Mouse (Mus musculus): ENCODE measurements around the gene Eomes. TPM values are rescaled to one million over a fixed set of nuclear protein-coding genes. Genes with fewer than 3 reads are reported as not detected.

Gene Eomes
- polyA plus RNA-seq, 1 experiment from 2014 or later = 0.42 TPM

GRCm38 (mm10) chr9:118479508-118480291 is 1.7 kb downstream of the Eomes start:
- Histone ChIP-seq H3K36me3 (replicated peaks; ENCODE audit: control insufficient read depth, insufficient read depth, low read depth, low read length) (no peaks in the 10 kb centered on the region), H3K27ac (replicated peaks; ENCODE audit: low read depth, low read length) (no peak overlapping the region), H3K9ac (replicated peaks; ENCODE audit: low read length) (no peak overlapping the region), H3K4me3 (ENCODE audit: low read depth, low read length) (no peak overlapping the region), H3K4me1 (ENCODE audit: control insufficient read depth, insufficient read depth, low read length) (peaks cover 5% of the 10 kb centered on the region), H3K27me3 (ENCODE audit: control insufficient read depth, insufficient read depth, low read length) (peaks cover 74% of the 10 kb centered on the region), H3K9me3 (replicated peaks; ENCODE audit: control insufficient read depth, low read length) (no peaks in the 10 kb centered on the region), H3K4me2 (ENCODE audit: low read depth, low read length) (no peak overlapping the region)
- 1% methylated on average over 23 of the region's 23 CpGs for WGBS
- DNase-seq (ENCODE audit: low spot score) = no peak
- ATAC-seq (replicated peaks; ENCODE audit: insufficient number of reproducible peaks, low FRiP score, low TSS enrichment, low read depth) = no peak

GRCm38 (mm10) chr9:118480292-118480690 is 2.3 kb downstream of the Eomes start:
- H3K9me3 ChIP-seq (replicated peaks; ENCODE audit: control insufficient read depth, low read length) = no peaks in the 10 kb centered on the region
- no peaks in the 10 kb centered on the region for H3K36me3 ChIP-seq (replicated peaks; ENCODE audit: control insufficient read depth, insufficient read depth, low read depth, low read length)
- no peak overlapping the region for H3K9ac ChIP-seq (replicated peaks; ENCODE audit: low read length)
- no peak overlapping the region for H3K27ac ChIP-seq (replicated peaks; ENCODE audit: low read depth, low read length)
- peaks cover 5% of the 10 kb centered on the region for H3K4me1 ChIP-seq (ENCODE audit: control insufficient read depth, insufficient read depth, low read length)
- H3K27me3 ChIP-seq (ENCODE audit: control insufficient read depth, insufficient read depth, low read length) = peaks cover 72% of the 10 kb centered on the region
- ATAC-seq (replicated peaks; ENCODE audit: insufficient number of reproducible peaks, low FRiP score, low TSS enrichment, low read depth) (no peak), DNase-seq (ENCODE audit: low spot score) (no peak)
- no peak overlapping the region for H3K4me2 ChIP-seq (ENCODE audit: low read depth, low read length)
- WGBS = 2% methylated on average over 14 of the region's 14 CpGs
- H3K4me3 ChIP-seq (ENCODE audit: low read depth, low read length) = no peak overlapping the region

DNA sequence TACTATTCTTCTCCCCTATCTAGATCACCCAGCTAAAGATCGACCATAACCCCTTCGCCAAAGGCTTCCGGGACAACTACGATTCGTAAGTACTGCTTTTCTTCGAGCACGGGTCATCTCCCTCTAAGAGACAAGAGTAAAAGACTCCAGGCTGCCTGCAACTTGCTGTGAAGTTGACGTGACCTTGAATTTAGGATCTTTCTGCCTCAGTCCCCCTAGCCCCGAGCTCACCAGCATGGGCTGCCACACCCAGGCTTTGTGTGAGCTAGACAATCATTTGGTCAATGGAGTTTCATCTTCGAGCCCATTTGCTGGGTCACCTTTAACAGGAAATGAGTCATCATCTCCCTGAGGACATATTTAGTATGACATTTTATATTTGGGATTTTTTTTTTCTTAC is 4.2 kb downstream of the Eomes start:
- ATAC-seq (replicated peaks; ENCODE audit: insufficient number of reproducible peaks, low FRiP score, low TSS enrichment, low read depth) = no peak
- no peak overlapping the region for H3K4me3 ChIP-seq (ENCODE audit: low read depth, low read length)
- WGBS = 74% methylated on average over 10 of the region's 10 CpGs
- no peak overlapping the region for H3K9ac ChIP-seq (replicated peaks; ENCODE audit: low read length)
- H3K4me2 ChIP-seq (ENCODE audit: low read depth, low read length) = no peak overlapping the region
- H3K9me3 ChIP-seq (replicated peaks; ENCODE audit: control insufficient read depth, low read length) = no peaks in the 10 kb centered on the region
- H3K4me1 ChIP-seq (ENCODE audit: control insufficient read depth, insufficient read depth, low read length) = peaks cover 5% of the 10 kb centered on the region
- no peaks in the 10 kb centered on the region for H3K36me3 ChIP-seq (replicated peaks; ENCODE audit: control insufficient read depth, insufficient read depth, low read depth, low read length)
- H3K27me3 ChIP-seq (ENCODE audit: control insufficient read depth, insufficient read depth, low read length) = peaks cover 76% of the 10 kb centered on the region
- H3K27ac ChIP-seq (replicated peaks; ENCODE audit: low read depth, low read length) = no peak overlapping the region
- no peak for DNase-seq (ENCODE audit: low spot score)

DNA sequence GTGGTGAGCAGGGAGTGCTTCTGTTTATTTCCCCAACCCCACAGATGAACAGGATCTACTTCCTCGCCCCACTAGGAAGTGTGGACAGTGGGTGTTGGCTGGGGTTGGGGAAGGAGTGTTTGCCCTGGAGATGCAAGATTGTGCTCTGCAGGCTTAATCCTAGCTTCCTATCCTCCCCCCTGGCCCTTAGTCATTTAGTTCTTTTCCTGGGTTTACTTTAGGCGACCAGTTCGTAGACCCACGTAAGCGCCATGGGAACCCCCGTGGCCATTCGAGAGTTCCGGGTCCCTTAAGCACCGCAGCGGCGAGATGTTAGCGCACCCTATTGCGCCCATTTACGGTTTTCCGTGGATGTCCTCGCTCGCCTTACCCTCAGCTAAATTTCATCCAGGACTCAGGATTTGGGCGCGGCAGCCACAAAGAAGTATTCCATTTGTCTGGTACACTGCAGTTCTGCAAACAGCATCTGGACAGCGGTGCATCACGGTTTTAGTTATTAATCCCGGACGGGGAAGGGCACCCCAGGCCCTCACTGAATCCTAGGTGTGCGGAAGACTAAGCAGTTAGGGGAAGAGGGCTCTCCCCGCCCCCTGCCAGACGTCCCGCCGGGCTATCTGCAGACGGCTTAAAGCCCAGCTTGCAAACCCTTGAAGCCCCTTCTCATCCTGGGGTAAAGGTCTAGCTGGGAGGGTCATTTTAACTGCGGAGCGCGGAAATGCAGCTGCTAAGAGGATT is 8.5 kb downstream of the Eomes start:
- Histone ChIP-seq H3K27me3 (ENCODE audit: control insufficient read depth, insufficient read depth, low read length) (peaks cover 54% of the 10 kb centered on the region), H3K27ac (replicated peaks; ENCODE audit: low read depth, low read length) (no peak overlapping the region), H3K9ac (replicated peaks; ENCODE audit: low read length) (no peak overlapping the region), H3K4me2 (ENCODE audit: low read depth, low read length) (no peak overlapping the region), H3K9me3 (replicated peaks; ENCODE audit: control insufficient read depth, low read length) (no peaks in the 10 kb centered on the region), H3K36me3 (replicated peaks; ENCODE audit: control insufficient read depth, insufficient read depth, low read depth, low read length) (no peaks in the 10 kb centered on the region), H3K4me1 (ENCODE audit: control insufficient read depth, insufficient read depth, low read length) (no peaks in the 10 kb centered on the region), H3K4me3 (ENCODE audit: low read depth, low read length) (no peak overlapping the region)
- no peak for DNase-seq (ENCODE audit: low spot score)
- ATAC-seq (replicated peaks; ENCODE audit: insufficient number of reproducible peaks, low FRiP score, low TSS enrichment, low read depth) = no peak
- under 1% methylated on average over 32 of the region's 32 CpGs for WGBS

DNA sequence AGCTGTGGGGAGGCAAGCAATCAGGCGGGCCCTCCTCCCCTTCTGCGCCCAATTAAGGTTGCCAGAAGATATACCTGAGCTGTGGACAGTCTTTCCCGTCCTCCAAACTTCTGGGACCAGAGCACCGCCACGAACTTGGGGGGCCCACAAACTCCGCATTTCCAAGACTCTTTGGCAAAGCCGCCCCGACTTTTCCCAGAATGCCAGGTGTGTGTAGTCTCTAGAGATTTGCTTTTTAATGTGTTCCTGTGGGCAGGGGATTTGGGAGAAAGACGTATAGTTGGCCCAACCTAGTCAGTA is 9.0 kb downstream of the Eomes start:
- no peaks in the 10 kb centered on the region for H3K4me1 ChIP-seq (ENCODE audit: control insufficient read depth, insufficient read depth, low read length)
- peaks cover 51% of the 10 kb centered on the region for H3K27me3 ChIP-seq (ENCODE audit: control insufficient read depth, insufficient read depth, low read length)
- DNase-seq (ENCODE audit: low spot score) = no peak
- no peak overlapping the region for H3K4me3 ChIP-seq (ENCODE audit: low read depth, low read length)
- no peak overlapping the region for H3K9ac ChIP-seq (replicated peaks; ENCODE audit: low read length)
- no peak for ATAC-seq (replicated peaks; ENCODE audit: insufficient number of reproducible peaks, low FRiP score, low TSS enrichment, low read depth)
- H3K27ac ChIP-seq (replicated peaks; ENCODE audit: low read depth, low read length) = no peak overlapping the region
- 1% methylated on average over 8 of the region's 9 CpGs for WGBS
- no peak overlapping the region; the same call in 1 of the 2 replicates for H3K4me2 ChIP-seq (ENCODE audit: low read depth, low read length)
- H3K9me3 ChIP-seq (replicated peaks; ENCODE audit: control insufficient read depth, low read length) = no peaks in the 10 kb centered on the region
- H3K36me3 ChIP-seq (replicated peaks; ENCODE audit: control insufficient read depth, insufficient read depth, low read depth, low read length) = no peaks in the 10 kb centered on the region

GRCm38 (mm10) chr9:118487636-118488035 is 9.6 kb downstream of the Eomes start:
- Histone ChIP-seq H3K27me3 (ENCODE audit: control insufficient read depth, insufficient read depth, low read length) (peaks cover 48% of the 10 kb centered on the region), H3K4me1 (ENCODE audit: control insufficient read depth, insufficient read depth, low read length) (no peaks in the 10 kb centered on the region), H3K36me3 (replicated peaks; ENCODE audit: control insufficient read depth, insufficient read depth, low read depth, low read length) (no peaks in the 10 kb centered on the region), H3K4me3 (ENCODE audit: low read depth, low read length) (no peak overlapping the region), H3K4me2 (ENCODE audit: low read depth, low read length) (no peak overlapping the region), H3K9me3 (replicated peaks; ENCODE audit: control insufficient read depth, low read length) (no peaks in the 10 kb centered on the region), H3K9ac (replicated peaks; ENCODE audit: low read length) (no peak overlapping the region), H3K27ac (replicated peaks; ENCODE audit: low read depth, low read length) (no peak overlapping the region)
- WGBS = under 1% methylated on average over 22 of the region's 22 CpGs
- no peak for DNase-seq (ENCODE audit: low spot score)
- no peak for ATAC-seq (replicated peaks; ENCODE audit: insufficient number of reproducible peaks, low FRiP score, low TSS enrichment, low read depth)

GRCm38 (mm10) chr9:118488138-118488895 is 10.3 kb downstream of the Eomes start:
- WGBS = under 1% methylated on average over 28 of the region's 28 CpGs
- DNase-seq (ENCODE audit: low spot score) (peak; percentile 67), ATAC-seq (replicated peaks; ENCODE audit: insufficient number of reproducible peaks, low FRiP score, low TSS enrichment, low read depth) (no peak)
- Histone ChIP-seq H3K4me2 (ENCODE audit: low read depth, low read length) (peak overlapping the region; percentile 32), H3K4me3 (ENCODE audit: low read depth, low read length) (no peak overlapping the region), H3K27me3 (ENCODE audit: control insufficient read depth, insufficient read depth, low read length) (peaks cover 48% of the 10 kb centered on the region), H3K36me3 (replicated peaks; ENCODE audit: control insufficient read depth, insufficient read depth, low read depth, low read length) (no peaks in the 10 kb centered on the region), H3K9me3 (replicated peaks; ENCODE audit: control insufficient read depth, low read length) (no peaks in the 10 kb centered on the region), H3K9ac (replicated peaks; ENCODE audit: low read length) (no peak overlapping the region), H3K4me1 (ENCODE audit: control insufficient read depth, insufficient read depth, low read length) (no peaks in the 10 kb centered on the region), H3K27ac (replicated peaks; ENCODE audit: low read depth, low read length) (no peak overlapping the region)

Measured in embryonic facial prominence, embryonic 11.5 days (tissue).